Mouse (Mus musculus): Measurements from ENCODE around the gene Bphl. TPM values are rescaled to one million over a fixed set of nuclear protein-coding genes. Genes with fewer than 3 reads are reported as not detected.

The Bphl gene
- total and polyA plus RNA-seq, 3 experiments = 11.2 to 40.9 (median 30.5) TPM

GRCm38 (mm10) chr13:34105364-34105763 lies 68.0 kb downstream of the Bphl start:
- ATAC-seq (ENCODE audit: extremely low read depth, insufficient number of reproducible peaks, low FRiP score, poor library complexity, severe bottlenecking) (no peak), DNase-seq (ENCODE audit: low spot score) (no peak)
- Histone ChIP-seq H3K27me3 (ENCODE audit: insufficient read depth, low read length) (0 out of 2 replicates have a peak, but pooled peaks cover 2% of the 10 kb centered on the region), H3K36me3 (replicated peaks) (no peaks in the 10 kb centered on the region), H3K4me3 (ENCODE audit: low read depth, low read length) (no peak overlapping the region), H3K9me3 (replicated peaks) (0 out of 2 replicates have a peak, but pooled peaks cover 3% of the 10 kb centered on the region), H3K4me1 (ENCODE audit: insufficient read depth, low read depth, low read length) (peaks cover 22% of the 10 kb centered on the region)
- no peak for TF ChIP-seq CTCF (IDR thresholded peaks at IDR 0.05; ENCODE audit: low read depth, low read length)
- no peak for TF ChIP-seq TAL1 (conservative IDR thresholded peaks at IDR 0.05; ENCODE audit: low read depth, low read length)
- no peak for TF ChIP-seq POLR2AphosphoS5 (IDR thresholded peaks at IDR 0.05; ENCODE audit: insufficient replicate concordance, low read depth, low read length)
- no peak for TF ChIP-seq GATA1 (IDR thresholded peaks at IDR 0.05; ENCODE audit: borderline replicate concordance, low read length)
- no peak for TF ChIP-seq GATA2 (IDR thresholded peaks at IDR 0.05; ENCODE audit: borderline replicate concordance, low read depth, low read length)

GRCm38 (mm10) chr13:34106256-34106655 lies 68.9 kb downstream of the Bphl start:
- H3K36me3 ChIP-seq (replicated peaks) = no peaks in the 10 kb centered on the region
- DNase-seq (ENCODE audit: low spot score) (no peak), ATAC-seq (ENCODE audit: extremely low read depth, insufficient number of reproducible peaks, low FRiP score, poor library complexity, severe bottlenecking) (no peak)
- H3K4me3 ChIP-seq (ENCODE audit: low read depth, low read length) = no peak overlapping the region
- TF ChIP-seq GATA1 (IDR thresholded peaks at IDR 0.05; ENCODE audit: borderline replicate concordance, low read length) (no peak), POLR2AphosphoS5 (IDR thresholded peaks at IDR 0.05; ENCODE audit: insufficient replicate concordance, low read depth, low read length) (no peak), GATA2 (IDR thresholded peaks at IDR 0.05; ENCODE audit: borderline replicate concordance, low read depth, low read length) (no peak), CTCF (IDR thresholded peaks at IDR 0.05; ENCODE audit: low read depth, low read length) (no peak), TAL1 (conservative IDR thresholded peaks at IDR 0.05; ENCODE audit: low read depth, low read length) (no peak)
- peaks cover 13% of the 10 kb centered on the region for H3K4me1 ChIP-seq (ENCODE audit: insufficient read depth, low read depth, low read length)
- H3K27me3 ChIP-seq (ENCODE audit: insufficient read depth, low read length) = peaks cover 5% of the 10 kb centered on the region; the same call in 1 of the 2 replicates
- H3K9me3 ChIP-seq (replicated peaks) = 0 out of 2 replicates have a peak, but pooled peaks cover 3% of the 10 kb centered on the region

GRCm38 (mm10) chr13:34106999-34107398 lies 69.6 kb downstream of the Bphl start:
- Histone ChIP-seq H3K4me1 (ENCODE audit: insufficient read depth, low read depth, low read length) (peaks cover 6% of the 10 kb centered on the region), H3K27me3 (ENCODE audit: insufficient read depth, low read length) (peaks cover 5% of the 10 kb centered on the region; the same call in 1 of the 2 replicates), H3K4me3 (ENCODE audit: low read depth, low read length) (no peak overlapping the region), H3K9me3 (replicated peaks) (0 out of 2 replicates have a peak, but pooled peaks cover 3% of the 10 kb centered on the region), H3K36me3 (replicated peaks) (no peaks in the 10 kb centered on the region)
- ATAC-seq (ENCODE audit: extremely low read depth, insufficient number of reproducible peaks, low FRiP score, poor library complexity, severe bottlenecking) (no peak), DNase-seq (ENCODE audit: low spot score) (peak; percentile 10)
- TF ChIP-seq CTCF (IDR thresholded peaks at IDR 0.05; ENCODE audit: low read depth, low read length) (no peak), POLR2AphosphoS5 (IDR thresholded peaks at IDR 0.05; ENCODE audit: insufficient replicate concordance, low read depth, low read length) (no peak), GATA1 (IDR thresholded peaks at IDR 0.05; ENCODE audit: borderline replicate concordance, low read length) (no peak), TAL1 (conservative IDR thresholded peaks at IDR 0.05; ENCODE audit: low read depth, low read length) (no peak), GATA2 (IDR thresholded peaks at IDR 0.05; ENCODE audit: borderline replicate concordance, low read depth, low read length) (no peak)

- no peak for ATAC-seq (ENCODE audit: extremely low read depth, insufficient number of reproducible peaks, low FRiP score, poor library complexity, severe bottlenecking)
Measured at GRCm38 (mm10) chr13:34109035-34109676, 71.8 kb downstream of the Bphl start.

GRCm38 (mm10) chr13:34109677-34110058 lies 72.3 kb downstream of the Bphl start:
- ATAC-seq (ENCODE audit: extremely low read depth, insufficient number of reproducible peaks, low FRiP score, poor library complexity, severe bottlenecking) (no peak), DNase-seq (ENCODE audit: low spot score) (no peak)
- Histone ChIP-seq H3K9me3 (replicated peaks) (no peaks in the 10 kb centered on the region), H3K4me1 (ENCODE audit: insufficient read depth, low read depth, low read length) (peaks cover 11% of the 10 kb centered on the region), H3K4me3 (ENCODE audit: low read depth, low read length) (no peak overlapping the region), H3K36me3 (replicated peaks) (no peaks in the 10 kb centered on the region), H3K27me3 (ENCODE audit: insufficient read depth, low read length) (peaks cover 5% of the 10 kb centered on the region; the same call in 1 of the 2 replicates)
- TF ChIP-seq TAL1 (conservative IDR thresholded peaks at IDR 0.05; ENCODE audit: low read depth, low read length) (no peak), POLR2AphosphoS5 (IDR thresholded peaks at IDR 0.05; ENCODE audit: insufficient replicate concordance, low read depth, low read length) (no peak), CTCF (IDR thresholded peaks at IDR 0.05; ENCODE audit: low read depth, low read length) (no peak), GATA2 (IDR thresholded peaks at IDR 0.05; ENCODE audit: borderline replicate concordance, low read depth, low read length) (no peak), GATA1 (IDR thresholded peaks at IDR 0.05; ENCODE audit: borderline replicate concordance, low read length) (no peak)

More at GRCm38 (mm10) chr13:34109035-34109676, 71.8 kb downstream of the Bphl start:
- DNase-seq (ENCODE audit: low spot score) = no peak
- Histone ChIP-seq H3K36me3 (replicated peaks) (no peaks in the 10 kb centered on the region), H3K4me1 (ENCODE audit: insufficient read depth, low read depth, low read length) (peaks cover 8% of the 10 kb centered on the region), H3K9me3 (replicated peaks) (no peaks in the 10 kb centered on the region), H3K27me3 (ENCODE audit: insufficient read depth, low read length) (peaks cover 5% of the 10 kb centered on the region; the same call in 1 of the 2 replicates), H3K4me3 (ENCODE audit: low read depth, low read length) (no peak overlapping the region)
- TF ChIP-seq GATA1 (IDR thresholded peaks at IDR 0.05; ENCODE audit: borderline replicate concordance, low read length) = no peak

GRCm38 (mm10) chr13:34111019-34111418 lies 73.6 kb downstream of the Bphl start:
- ATAC-seq (ENCODE audit: extremely low read depth, insufficient number of reproducible peaks, low FRiP score, poor library complexity, severe bottlenecking) (no peak), DNase-seq (ENCODE audit: low spot score) (no peak)
- peaks cover 16% of the 10 kb centered on the region for H3K4me1 ChIP-seq (ENCODE audit: insufficient read depth, low read depth, low read length)
- H3K27me3 ChIP-seq (ENCODE audit: insufficient read depth, low read length) = peaks cover 5% of the 10 kb centered on the region; the same call in 1 of the 2 replicates
- H3K36me3 ChIP-seq (replicated peaks) = no peaks in the 10 kb centered on the region
- no peaks in the 10 kb centered on the region for H3K9me3 ChIP-seq (replicated peaks)
- no peak overlapping the region for H3K4me3 ChIP-seq (ENCODE audit: low read depth, low read length)
- no peak for TF ChIP-seq POLR2AphosphoS5 (IDR thresholded peaks at IDR 0.05; ENCODE audit: insufficient replicate concordance, low read depth, low read length)
- TF ChIP-seq TAL1 (conservative IDR thresholded peaks at IDR 0.05; ENCODE audit: low read depth, low read length) = no peak
- no peak for TF ChIP-seq GATA2 (IDR thresholded peaks at IDR 0.05; ENCODE audit: borderline replicate concordance, low read depth, low read length)
- no peak for TF ChIP-seq GATA1 (IDR thresholded peaks at IDR 0.05; ENCODE audit: borderline replicate concordance, low read length)
- TF ChIP-seq CTCF (IDR thresholded peaks at IDR 0.05; ENCODE audit: low read depth, low read length) = no peak
